Mouse (Mus musculus) midbrain, postnatal 0 days (tissue): Measurements from ENCODE around the gene Fbxo2. TPM values are rescaled to one million over a fixed set of nuclear protein-coding genes. Genes with fewer than 3 reads are reported as not detected.
A peak's percentile ranks its signal among the peaks of the same experiment; 100 is the strongest.

Source experiments
- ATAC-seq: fragments of 200-750 bp; cut with Nextera tagmentation; 2 replicates; pipeline ENCODE4 v1.8.0; 2017; ENCODE audit warnings: moderate number of reproducible peaks, mild to moderate bottlenecking, moderate TSS enrichment, moderate library complexity; ENCODE audit not compliant: low FRiP score
- DNase-seq: peaks from one replicate; pipeline ENCODE4 v3.0.0-alpha.2; 2015; ENCODE audit warnings: low spot score
- H3K27ac ChIP-seq: fragments of 300-500 bp; sonication (generic); 2 replicates; pipeline ENCODE4 v1.5.1; 2014; ENCODE audit warnings: low read depth, mild to moderate bottlenecking, low read length, mixed read lengths
- H3K27me3 ChIP-seq: fragments of 300-500 bp; sonication (generic); 2 replicates; pipeline ENCODE4 v1.6.1; 2014; ENCODE audit warnings: low read length, control low read depth, mixed read lengths; ENCODE audit not compliant: insufficient read depth
- H3K36me3 ChIP-seq: fragments of 300-500 bp; sonication (generic); 2 replicates; pipeline ENCODE4 v1.6.1; 2014; ENCODE audit warnings: low read length, control low read depth, mixed read lengths; ENCODE audit not compliant: insufficient read depth
- H3K4me1 ChIP-seq: fragments of 300-500 bp; sonication (generic); 2 replicates; pipeline ENCODE4 v1.6.1; 2014; ENCODE audit warnings: mild to moderate bottlenecking, control low read depth, antibody characterized with exemption, low read length, mixed read lengths; ENCODE audit not compliant: insufficient read depth
- H3K4me2 ChIP-seq: fragments of 300-500 bp; sonication (generic); 2 replicates; pipeline ENCODE4 v1.6.1; 2014; ENCODE audit warnings: low read depth, mild to moderate bottlenecking, low read length, mixed read lengths; ENCODE audit not compliant: poor library complexity, severe bottlenecking
- H3K4me3 ChIP-seq: fragments of 300-500 bp; sonication (generic); 2 replicates; pipeline ENCODE4 v1.5.1; 2014; ENCODE audit warnings: low read depth, mild to moderate bottlenecking, low read length, moderate library complexity
- H3K9ac ChIP-seq: fragments of 300-500 bp; sonication (generic); replicated peaks from 2 replicates; pipeline ENCODE4 v1.6.1; 2014; ENCODE audit warnings: mild to moderate bottlenecking, low read length, moderate library complexity, mixed read lengths; ENCODE audit not compliant: poor library complexity, severe bottlenecking
- H3K9me3 ChIP-seq: fragments of 300-500 bp; sonication (generic); 2 replicates; pipeline ENCODE4 v1.6.1; 2016; ENCODE audit warnings: low read length, control low read depth
- CTCF ChIP-seq: IDR thresholded peaks from 2 replicates; pipeline ENCODE4 v1.5.1; 2016; ENCODE audit warnings: antibody characterized with exemption, mild to moderate bottlenecking
- WGBS: fragments of 180-500 bp; shearing (Covaris S2); extraction: QIAGEN DNeasy Blood & Tissue Kit; methylation state at CpG from one replicate; pipeline ENCODE4 v1.1.7; 2014; 5-methylcytosine and 5-hydroxymethylcytosine counted together
- polyA plus RNA-seq: library from polyadenylated mRNA; unstranded; fragments of >200 nt; fragmentation: Nextera tagmentation; extraction: Ambion mirVana; gene quantifications from 2 replicates; pipeline ENCODE4 v1.2.1, GENCODE M21; 2015
- total RNA-seq: library from RNA; depleted of rRNA; stranded (reverse); fragments of >200 nt; gene quantifications from 2 replicates; pipeline ENCODE4 v1.2.3, GENCODE M21; 2014; rRNA removed

Gene Fbxo2
- total RNA-seq (13.5 and 17.5 TPM in 2 replicates), polyA plus RNA-seq (17.0 and 18.1 TPM in 2 replicates)

DNA sequence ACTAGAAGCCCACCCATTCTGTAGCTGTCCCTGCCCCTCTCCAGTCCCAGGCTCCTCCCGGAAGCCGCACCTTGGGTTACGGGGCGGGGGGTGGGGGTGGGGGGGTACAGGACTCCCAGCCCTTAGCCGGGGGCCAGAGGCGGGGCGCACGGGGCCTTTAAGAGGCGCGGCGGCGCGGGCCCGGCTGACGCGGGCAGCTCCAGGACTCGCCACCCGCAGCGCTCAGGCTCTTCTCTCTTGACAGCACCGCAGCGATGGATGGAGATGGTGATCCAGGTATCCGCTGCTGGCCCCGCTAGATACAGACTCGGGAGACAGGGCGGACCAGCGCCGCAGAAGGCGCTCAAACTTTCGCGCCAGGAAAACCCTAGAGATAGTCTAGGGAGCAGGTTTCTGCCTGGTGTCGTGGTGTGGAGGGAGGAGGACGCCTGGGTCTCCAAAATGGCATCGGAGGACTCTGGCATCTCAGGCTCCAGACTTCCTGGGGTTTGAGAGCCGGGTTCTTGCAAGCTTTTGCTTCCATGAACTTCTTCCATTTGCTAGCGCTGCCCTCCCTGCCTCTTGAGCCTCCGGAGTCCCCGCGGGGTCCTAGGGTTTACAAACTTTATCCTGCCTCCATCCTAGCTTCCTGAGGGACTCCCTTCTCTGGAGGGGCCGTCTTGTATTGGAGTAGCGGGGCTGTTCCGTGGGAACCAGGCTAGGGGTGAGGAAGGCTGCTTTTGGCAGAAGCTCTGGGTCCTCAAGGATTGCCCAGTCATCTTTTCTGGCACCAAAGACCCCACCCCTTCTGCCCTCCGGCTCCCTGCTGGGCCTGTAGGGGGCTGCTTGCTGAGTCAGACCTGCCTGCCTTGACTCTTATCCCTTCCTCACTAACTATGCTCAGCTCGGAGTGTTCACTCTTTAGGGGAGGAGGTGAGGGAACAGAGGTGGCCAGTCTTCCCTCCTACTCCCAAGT lies at the start of gene Fbxo2, which contains the start of gene Fbxo44:
Gene Fbxo2, plus strand, starts transcription at position 186 of the 955 bp plus-strand sequence.
Gene Fbxo44, minus strand, starts transcription at position 47 of the 955 bp plus-strand sequence.
- ATAC-seq, result peak; percentile 33
- TF ChIP-seq CTCF, result peak; percentile 30
- Histone ChIP-seq H3K9me3 (no peaks in the 10 kb centered on the region), H3K27ac (peak within 1 kb of the TSS; percentile 87), H3K4me1 (peaks cover 14% of the 10 kb centered on the region), H3K27me3 (peaks cover 23% of the 10 kb centered on the region), H3K4me3 (peak within 1 kb of the TSS; percentile 75), H3K36me3 (peaks cover 14% of the 10 kb centered on the region), H3K9ac (peak within 1 kb of the TSS; percentile 89), H3K4me2 (peak within 1 kb of the TSS; percentile 92)
- WGBS, result under 1% methylated on average over 43 of the region's 43 CpGs
- peak; percentile 71 for DNase-seq

DNA sequence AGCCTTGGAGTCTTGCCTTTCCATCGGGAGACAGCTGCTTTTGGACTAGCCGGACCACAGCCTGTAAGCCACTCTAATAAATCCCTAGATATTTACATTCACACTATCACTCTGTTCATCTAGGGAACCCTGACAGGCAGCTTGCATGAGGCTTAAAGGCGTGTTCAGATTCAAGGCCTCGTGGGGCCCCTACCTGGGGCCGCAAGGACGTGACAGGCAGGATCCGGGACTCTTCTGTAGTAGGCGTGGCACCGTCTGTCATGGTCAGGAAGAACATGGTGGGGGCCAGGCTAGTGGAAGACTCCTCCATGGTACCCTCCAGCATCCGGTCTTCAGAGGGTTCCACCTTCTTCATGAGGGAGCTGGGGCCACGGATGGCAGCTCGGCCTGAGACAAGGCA lies 47.9 kb upstream of the Fbxo2 start:
- no peak overlapping the region for H3K9ac ChIP-seq

DNA sequence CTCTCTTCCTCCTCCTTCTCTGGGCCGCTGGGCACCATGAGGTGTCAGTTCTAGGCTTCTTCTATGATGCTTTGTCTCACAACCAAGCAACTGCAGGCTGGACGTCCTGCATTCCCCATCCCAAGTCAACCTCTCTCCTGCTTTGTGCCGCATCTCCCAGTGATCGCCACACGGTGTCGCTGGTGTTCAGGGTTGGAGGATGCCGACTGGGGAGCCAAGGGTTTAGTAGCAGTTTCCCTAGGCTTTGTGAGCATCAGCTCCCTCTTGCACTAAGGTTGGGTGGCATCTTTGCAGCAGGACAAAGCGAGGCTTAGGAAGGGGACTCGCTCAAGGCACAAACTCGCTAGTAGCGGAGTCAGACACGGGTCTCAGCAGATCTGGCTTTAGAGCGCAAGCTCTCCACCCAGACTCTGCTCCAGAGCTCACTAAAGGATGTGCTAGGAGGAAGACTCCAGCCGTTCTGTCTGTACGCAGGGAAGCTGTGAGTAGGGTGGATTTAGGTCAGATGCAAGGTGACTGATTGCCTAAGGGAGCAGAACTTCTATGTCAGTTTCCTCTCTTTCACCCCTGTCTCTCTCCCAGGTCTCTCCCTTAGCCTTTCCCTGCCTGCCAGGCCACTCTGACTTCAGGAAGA lies 45.5 kb upstream of the Fbxo2 start:
- peak; percentile 100 for TF ChIP-seq CTCF
- Histone ChIP-seq H3K27ac (peak overlapping the region; percentile 38; the same call in 1 of the 2 replicates), H3K36me3 (peaks cover 6% of the 10 kb centered on the region; the same call in 1 of the 2 replicates), H3K4me3 (no peak overlapping the region), H3K9me3 (no peaks in the 10 kb centered on the region), H3K4me1 (peaks cover 4% of the 10 kb centered on the region; the same call in 1 of the 2 replicates), H3K4me2 (peak overlapping the region; percentile 32), H3K27me3 (no peaks in the 10 kb centered on the region), H3K9ac (peak overlapping the region; percentile 24; the same call in 1 of the 2 replicates)
- DNase-seq, result peak; percentile 89
- 4% methylated on average over 15 of the region's 15 CpGs for WGBS
- peak; percentile 75 for ATAC-seq

More for the DNA sequence above, 47.9 kb upstream of the Fbxo2 start:
- no peak for TF ChIP-seq CTCF
- Histone ChIP-seq H3K4me2 (no peak overlapping the region), H3K27ac (no peak overlapping the region), H3K36me3 (peaks cover 15% of the 10 kb centered on the region; the same call in 1 of the 2 replicates), H3K27me3 (no peaks in the 10 kb centered on the region), H3K4me1 (peaks cover 4% of the 10 kb centered on the region; the same call in 1 of the 2 replicates), H3K4me3 (no peak overlapping the region), H3K9me3 (no peaks in the 10 kb centered on the region)
- 91% methylated on average over 12 of the region's 12 CpGs for WGBS
- ATAC-seq, result no peak
- no peak for DNase-seq

DNA sequence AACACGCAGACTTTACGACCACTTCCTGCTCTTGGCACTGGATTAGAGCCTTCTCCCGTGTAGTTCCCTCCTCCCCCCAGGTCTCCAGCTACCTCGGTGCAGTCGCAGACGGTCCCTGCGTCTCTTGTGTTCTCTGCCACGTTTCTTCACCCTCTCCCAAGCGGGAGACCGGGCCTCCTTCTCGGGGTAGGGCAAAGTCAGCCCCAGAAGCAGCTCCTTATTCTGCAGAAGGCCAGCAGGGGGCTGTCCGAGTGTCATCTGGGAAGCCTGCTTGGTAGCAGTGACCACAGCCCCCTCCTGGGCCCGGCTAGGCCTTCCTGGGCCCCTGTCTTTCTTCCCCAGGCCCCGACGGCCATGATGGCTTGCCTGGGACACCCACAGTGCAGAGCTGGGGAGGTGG lies 45.0 kb upstream of the Fbxo2 start:
- Histone ChIP-seq H3K4me3 (no peak overlapping the region), H3K27me3 (no peaks in the 10 kb centered on the region), H3K27ac (peak overlapping the region; percentile 38; the same call in 1 of the 2 replicates), H3K4me2 (peak overlapping the region; percentile 32; the same call in 1 of the 2 replicates), H3K4me1 (peaks cover 4% of the 10 kb centered on the region; the same call in 1 of the 2 replicates), H3K9ac (no peak overlapping the region; the same call in 1 of the 2 replicates), H3K36me3 (peaks cover 6% of the 10 kb centered on the region; the same call in 1 of the 2 replicates), H3K9me3 (no peaks in the 10 kb centered on the region)
- 5% methylated on average over 15 of the region's 15 CpGs for WGBS
- no peak for DNase-seq
- TF ChIP-seq CTCF, result peak; percentile 55
- ATAC-seq, result no peak; the same call in 1 of the 2 replicates

- Histone ChIP-seq H3K4me2 (no peak overlapping the region), H3K9me3 (no peaks in the 10 kb centered on the region), H3K36me3 (peaks cover 6% of the 10 kb centered on the region; the same call in 1 of the 2 replicates), H3K4me1 (peaks cover 4% of the 10 kb centered on the region; the same call in 1 of the 2 replicates), H3K27me3 (no peaks in the 10 kb centered on the region), H3K27ac (no peak overlapping the region), H3K4me3 (no peak overlapping the region), H3K9ac (no peak overlapping the region)
- peak; percentile 62 for TF ChIP-seq CTCF
- DNase-seq (no peak), ATAC-seq (no peak)
- 81% methylated on average over 4 of the region's 4 CpGs for WGBS
Measured at GRCm38 (mm10) chr4:148116657-148117056, 43.8 kb upstream of the Fbxo2 start.
